Mouse (Mus musculus) macrophage (primary cell): ENCODE results near the gene Parvb. TPM values are rescaled to one million over a fixed set of nuclear protein-coding genes. Genes with fewer than 3 reads are reported as not detected.

Experiments used
- H3K27ac ChIP-seq: fragments of 350-480 bp; formaldehyde crosslinking; 2 replicates; pipeline ENCODE4 v1.9.0; 2021
- H3K36me3 ChIP-seq: fragments of 350-480 bp; formaldehyde crosslinking; 2 replicates; pipeline ENCODE4 v1.9.0; 2021; ENCODE audit errors: inconsistent target
- H3K4me3 ChIP-seq: fragments of 350-480 bp; formaldehyde crosslinking; 2 replicates; pipeline ENCODE4 v1.9.0; 2021; ENCODE audit errors: inconsistent target
- H3K79me2 ChIP-seq: fragments of 350-480 bp; formaldehyde crosslinking; 2 replicates; pipeline ENCODE4 v1.9.0; 2021; ENCODE audit errors: inconsistent target
- WGBS: methylation state at CpG from one replicate; pipeline ENCODE4 v1.1.7; 2026; ENCODE audit warnings: inconsistent platforms; ENCODE audit not compliant: missing documents; 5-methylcytosine and 5-hydroxymethylcytosine counted together
- polyA plus RNA-seq: library from polyadenylated mRNA; stranded (reverse); fragments of 250-400 nt; gene quantifications from 3 replicates; pipeline ENCODE4 v1.2.4, GENCODE M21; 2018; ENCODE audit warnings: inconsistent platforms

The Parvb gene
- polyA plus RNA-seq, 1 experiment from 2014 or later, result 42.1 TPM

GRCm38 (mm10) chr15:84212031-84212755, 19.6 kb upstream of the Parvb start:
- Histone ChIP-seq H3K79me2 (no peaks in the 10 kb centered on the region), H3K36me3 (peaks cover 40% of the 10 kb centered on the region; the same call in 1 of the 2 replicates), H3K27ac (no peak overlapping the region), H3K4me3 (no peak overlapping the region)
- 52% methylated on average over 6 of the region's 6 CpGs for WGBS

GRCm38 (mm10) chr15:84212756-84213105, 19.1 kb upstream of the Parvb start:
- no peaks in the 10 kb centered on the region for H3K79me2 ChIP-seq
- H3K36me3 ChIP-seq, result peaks cover 39% of the 10 kb centered on the region; the same call in 1 of the 2 replicates
- 100% methylated on average over 2 of the region's 2 CpGs for WGBS
- no peak overlapping the region for H3K4me3 ChIP-seq
- no peak overlapping the region for H3K27ac ChIP-seq

- Histone ChIP-seq H3K27ac (no peak overlapping the region), H3K36me3 (peaks cover 36% of the 10 kb centered on the region; the same call in 1 of the 2 replicates), H3K79me2 (no peaks in the 10 kb centered on the region), H3K4me3 (no peak overlapping the region)
- WGBS, result 97% methylated on average over 6 of the region's 6 CpGs
Observed at GRCm38 (mm10) chr15:84213162-84213739, 18.6 kb upstream of the Parvb start.

- 95% methylated on average over 7 of the region's 7 CpGs for WGBS
- H3K36me3 ChIP-seq, result peaks cover 36% of the 10 kb centered on the region; the same call in 1 of the 2 replicates
- no peak overlapping the region for H3K4me3 ChIP-seq
- H3K27ac ChIP-seq, result no peak overlapping the region
- H3K79me2 ChIP-seq, result no peaks in the 10 kb centered on the region
Observed at GRCm38 (mm10) chr15:84214476-84214875, 17.4 kb upstream of the Parvb start.

GRCm38 (mm10) chr15:84215273-84215672, 16.6 kb upstream of the Parvb start:
- Histone ChIP-seq H3K36me3 (peaks cover 36% of the 10 kb centered on the region; the same call in 1 of the 2 replicates), H3K4me3 (no peak overlapping the region), H3K79me2 (no peaks in the 10 kb centered on the region), H3K27ac (no peak overlapping the region)
- 88% methylated on average over 1 of the region's 2 CpGs for WGBS

- Histone ChIP-seq H3K79me2 (no peaks in the 10 kb centered on the region), H3K4me3 (no peak overlapping the region), H3K27ac (no peak overlapping the region), H3K36me3 (peaks cover 29% of the 10 kb centered on the region; the same call in 1 of the 2 replicates)
Observed at GRCm38 (mm10) chr15:84216026-84216425, 15.8 kb upstream of the Parvb start.

GRCm38 (mm10) chr15:84216461-84217084, 15.3 kb upstream of the Parvb start:
- no peaks in the 10 kb centered on the region for H3K79me2 ChIP-seq
- H3K36me3 ChIP-seq, result peaks cover 23% of the 10 kb centered on the region; the same call in 1 of the 2 replicates
- no peak overlapping the region for H3K27ac ChIP-seq
- WGBS, result 92% methylated on average over 7 of the region's 7 CpGs
- no peak overlapping the region for H3K4me3 ChIP-seq

GRCm38 (mm10) chr15:84217969-84218782, 13.7 kb upstream of the Parvb start:
- no peak overlapping the region for H3K4me3 ChIP-seq
- WGBS, result 40% methylated on average over 23 of the region's 23 CpGs
- peaks cover 18% of the 10 kb centered on the region; the same call in 1 of the 2 replicates for H3K36me3 ChIP-seq
- H3K79me2 ChIP-seq, result no peaks in the 10 kb centered on the region
- no peak overlapping the region for H3K27ac ChIP-seq

GRCm38 (mm10) chr15:84218783-84219271, 13.0 kb upstream of the Parvb start:
- 33% methylated on average over 9 of the region's 9 CpGs for WGBS
- peaks cover 13% of the 10 kb centered on the region; the same call in 1 of the 2 replicates for H3K36me3 ChIP-seq
- no peak overlapping the region for H3K27ac ChIP-seq
- no peak overlapping the region for H3K4me3 ChIP-seq
- no peaks in the 10 kb centered on the region for H3K79me2 ChIP-seq

- no peak overlapping the region for H3K27ac ChIP-seq
- no peak overlapping the region for H3K4me3 ChIP-seq
- 76% methylated on average over 5 of the region's 5 CpGs for WGBS
- no peaks in the 10 kb centered on the region for H3K36me3 ChIP-seq
- H3K79me2 ChIP-seq, result no peaks in the 10 kb centered on the region
Observed at GRCm38 (mm10) chr15:84221539-84221938, 10.3 kb upstream of the Parvb start.

GRCm38 (mm10) chr15:84223423-84223822, 8.4 kb upstream of the Parvb start:
- H3K4me3 ChIP-seq, result no peak overlapping the region
- 79% methylated on average over 6 of the region's 6 CpGs for WGBS
- no peak overlapping the region for H3K27ac ChIP-seq
- H3K79me2 ChIP-seq, result no peaks in the 10 kb centered on the region
- H3K36me3 ChIP-seq, result no peaks in the 10 kb centered on the region

GRCm38 (mm10) chr15:84224779-84225178, 7.1 kb upstream of the Parvb start:
- WGBS, result 87% methylated on average over 8 of the region's 10 CpGs
- Histone ChIP-seq H3K36me3 (no peaks in the 10 kb centered on the region), H3K4me3 (no peak overlapping the region), H3K27ac (no peak overlapping the region), H3K79me2 (no peaks in the 10 kb centered on the region)

GRCm38 (mm10) chr15:84226918-84227317, 4.9 kb upstream of the Parvb start:
- Histone ChIP-seq H3K36me3 (no peaks in the 10 kb centered on the region), H3K27ac (no peak overlapping the region), H3K79me2 (no peaks in the 10 kb centered on the region; the same call in 1 of the 2 replicates), H3K4me3 (no peak overlapping the region)
- WGBS, result 96% methylated on average over 15 of the region's 15 CpGs

- Histone ChIP-seq H3K27ac (peak overlapping the region; percentile 54; the same call in 1 of the 2 replicates), H3K4me3 (no peak overlapping the region), H3K79me2 (peaks cover 31% of the 10 kb centered on the region), H3K36me3 (no peaks in the 10 kb centered on the region)
- 36% methylated on average over 5 of the region's 5 CpGs for WGBS
Observed at GRCm38 (mm10) chr15:84230661-84231060, 1.2 kb upstream of the Parvb start.
